Mouse (Mus musculus) small intestine, adult 2 months (tissue): ENCODE measurements around the gene Doc2g.
"Not testable (repeated sequence)": the region's sequence is repeated elsewhere in the genome, so short reads cannot be mapped to it uniquely, and the experiment has no call there.

Experiments
- CTCF ChIP-seq: fragments of 200-500 bp; IDR thresholded peaks from 2 replicates; pipeline ENCODE4 v1.5.1; 2012; ENCODE audit warnings: low read depth, mild to moderate bottlenecking, control low read depth, inconsistent platforms, low read length, moderate library complexity, mixed read lengths; ENCODE audit not compliant: insufficient replicate concordance, insufficient read length; ENCODE audit errors: extremely low read depth
- POLR2A ChIP-seq: fragments of 200-500 bp; IDR thresholded peaks from 2 replicates; pipeline ENCODE4 v1.6.1; 2012; ENCODE audit warnings: low read depth, mild to moderate bottlenecking, control low read depth, inconsistent platforms, low read length, moderate library complexity

DNA sequence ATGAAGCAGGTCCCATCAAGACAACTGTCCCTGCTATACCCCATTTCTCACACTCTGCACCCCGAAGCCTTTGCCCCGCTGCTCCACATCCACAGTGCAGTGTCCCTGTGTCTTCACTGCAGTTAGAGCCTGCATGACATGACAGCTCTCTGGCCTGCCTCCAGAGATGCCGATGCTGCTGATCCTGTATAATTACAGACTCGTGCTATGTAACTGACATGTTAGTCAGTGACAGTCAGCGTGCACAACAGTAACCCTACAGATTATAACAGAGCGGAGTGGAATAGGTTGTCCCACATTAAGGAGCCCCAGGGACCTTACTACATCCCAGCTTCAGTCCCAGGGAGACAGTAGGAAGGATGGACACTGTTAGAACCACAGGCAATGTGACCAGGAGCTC is 28.5 kb upstream of the Doc2g start:
- TF ChIP-seq POLR2A, CTCF: not testable (repeated sequence)
